Mouse (Mus musculus): ENCODE results near the gene Ttc16.

Gene Ttc16

DNA sequence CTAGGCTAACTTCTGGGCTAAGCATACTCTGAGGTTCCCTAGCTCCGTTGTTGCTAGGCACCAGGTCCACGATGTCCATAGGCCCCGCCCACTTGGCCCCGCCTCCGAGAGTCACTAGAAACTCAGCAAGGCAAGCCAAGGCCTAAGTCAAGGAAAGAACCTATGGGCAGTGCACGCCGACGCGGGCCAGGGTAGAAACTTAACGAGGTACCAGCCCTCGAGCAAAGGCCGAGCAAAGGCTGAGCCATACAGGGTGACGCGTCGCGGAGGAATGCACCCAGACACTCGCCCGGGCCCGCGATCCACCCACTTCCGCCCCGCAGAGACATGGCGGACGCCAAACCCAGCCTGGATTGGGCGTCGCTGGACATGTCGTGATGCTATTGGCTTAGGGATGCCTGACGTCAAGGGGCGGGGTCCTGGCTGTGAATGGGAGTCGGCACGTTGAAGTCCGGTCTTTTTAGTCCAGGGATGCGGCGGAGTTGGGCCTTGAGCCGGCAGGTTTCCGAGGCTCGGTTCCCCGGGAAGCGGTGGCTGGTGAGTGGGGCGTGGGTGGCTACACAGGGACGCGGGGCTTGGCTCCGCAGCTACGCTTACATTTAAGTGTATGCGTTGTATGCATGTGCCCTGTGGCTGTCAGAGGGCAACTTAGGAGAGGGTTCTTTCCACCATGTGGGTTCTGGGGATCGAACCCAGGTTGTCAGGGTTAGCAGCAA, at the start of gene Ttc16, which contains the start of gene Ptrh1:
Gene Ttc16 (minus strand): TSS at position 275 of the 716 bp plus-strand sequence.
Gene Ptrh1 (plus strand): TSS at position 428 of the 716 bp plus-strand sequence.
- peak; percentile 88 for DNase-seq (ENCODE audit: low read depth, low spot score)

DNA sequence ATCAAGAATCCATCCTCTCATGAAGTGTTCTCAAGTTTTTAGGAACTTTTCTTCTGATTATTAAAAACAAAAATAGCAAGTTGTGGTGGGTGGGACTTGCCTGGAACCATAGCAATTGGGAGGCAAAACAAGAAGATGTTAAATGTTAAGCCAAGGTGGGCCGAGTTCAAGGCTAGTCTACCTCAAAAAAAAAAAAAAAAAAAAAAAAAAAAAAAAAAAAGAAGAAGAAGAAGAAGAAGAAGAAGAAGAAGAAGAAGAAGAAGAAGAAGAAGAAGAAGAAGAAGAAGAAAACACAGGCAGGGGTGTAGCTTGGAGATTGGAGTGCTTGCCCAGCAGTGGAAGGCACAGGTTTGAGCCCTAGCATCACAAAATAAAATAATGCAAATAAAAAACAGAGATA, 49.3 kb upstream of the Ttc16 start:
- DNase-seq (ENCODE audit: low read depth, low spot score) = no peak

DNA sequence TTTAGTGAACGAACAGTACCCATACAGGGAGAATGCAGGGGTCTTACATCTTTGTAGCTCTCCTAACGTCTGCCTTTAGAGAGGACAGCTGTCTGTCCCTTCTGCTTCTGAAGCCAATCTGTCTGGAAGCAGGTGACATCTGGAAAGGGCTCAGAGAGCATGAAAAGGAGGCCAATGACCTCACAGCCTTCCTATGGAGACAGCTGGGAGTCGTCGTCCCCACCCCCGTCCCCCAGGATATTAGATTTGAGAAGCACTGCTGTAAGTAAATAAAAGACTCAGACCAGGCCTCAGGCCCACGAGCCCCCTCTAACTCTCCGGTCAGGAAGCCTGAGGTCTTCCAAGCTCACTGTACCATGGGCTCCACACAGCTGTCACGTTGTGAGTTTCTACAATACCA, 48.7 kb upstream of the Ttc16 start:
- no peak for DNase-seq (ENCODE audit: low read depth, low spot score)

DNA sequence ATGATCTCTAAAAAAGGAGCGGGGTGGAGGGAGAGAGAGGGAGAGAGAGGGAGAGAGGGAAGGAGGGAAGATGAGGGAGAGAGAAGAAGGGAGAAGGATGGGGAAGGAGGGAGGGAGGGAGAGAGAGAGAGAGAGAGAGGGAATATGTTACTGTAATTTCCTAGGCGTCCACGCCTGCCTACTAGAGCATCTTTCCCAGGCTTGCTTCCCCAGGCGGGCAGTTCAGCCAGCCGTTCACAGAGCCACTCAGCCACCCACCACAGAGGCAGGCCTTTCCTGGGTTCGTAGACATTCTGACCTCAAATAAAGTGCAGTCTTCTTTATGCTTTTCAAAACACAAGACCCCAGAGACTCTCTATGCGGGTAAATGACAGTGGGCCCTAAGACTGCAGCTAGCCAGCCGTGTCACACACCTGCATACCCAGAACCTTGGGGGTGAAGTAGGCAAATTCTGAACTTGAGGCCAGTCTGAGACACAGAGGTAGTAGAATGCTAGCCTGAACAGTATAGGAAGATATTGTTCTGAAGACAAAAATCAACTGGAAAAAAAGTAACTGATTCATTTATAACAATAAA, 48.2 kb upstream of the Ttc16 start:
- no peak for DNase-seq (ENCODE audit: low read depth, low spot score)

DNA sequence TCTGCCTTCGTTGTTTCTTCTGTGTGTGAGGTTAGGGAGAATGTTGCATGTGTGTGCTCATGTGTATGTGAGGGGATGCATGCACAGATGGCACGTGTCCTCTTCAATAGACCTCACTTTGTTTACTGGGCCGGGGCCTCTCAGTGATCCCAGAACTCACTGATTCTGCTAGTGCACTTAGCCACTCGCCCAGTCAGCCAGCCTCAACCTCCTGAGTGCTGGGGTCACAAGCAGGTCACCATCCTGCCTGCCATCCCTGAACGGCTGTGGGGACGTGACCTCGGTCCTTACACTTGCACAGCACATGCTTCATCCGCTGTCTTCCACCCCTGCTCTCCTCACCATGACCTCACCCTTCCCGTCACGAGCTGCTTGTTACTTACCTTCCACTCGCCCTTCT, 47.7 kb upstream of the Ttc16 start:
- no peak for DNase-seq (ENCODE audit: low read depth, low spot score)

DNA sequence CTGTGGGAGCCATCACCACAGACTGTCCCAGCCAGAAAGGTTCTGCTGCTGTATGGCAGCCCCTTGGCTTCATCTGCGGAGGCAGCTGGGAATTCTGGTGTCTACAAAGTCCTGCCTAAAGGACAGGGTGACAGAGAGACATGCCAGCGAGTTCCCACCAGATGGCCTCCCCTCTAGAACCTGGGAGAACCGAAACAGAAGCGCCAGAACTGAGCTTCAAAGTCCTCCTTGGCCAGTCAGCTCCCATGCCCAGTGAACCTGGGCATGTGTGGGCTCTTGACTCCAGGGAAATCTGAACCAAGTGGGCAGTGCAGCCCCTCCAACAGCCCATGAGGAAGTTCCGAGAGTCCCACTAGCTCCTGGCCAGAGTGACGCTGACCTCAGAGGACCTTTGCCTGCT, 47.2 kb upstream of the Ttc16 start:
- no peak for DNase-seq (ENCODE audit: low read depth, low spot score)

DNA sequence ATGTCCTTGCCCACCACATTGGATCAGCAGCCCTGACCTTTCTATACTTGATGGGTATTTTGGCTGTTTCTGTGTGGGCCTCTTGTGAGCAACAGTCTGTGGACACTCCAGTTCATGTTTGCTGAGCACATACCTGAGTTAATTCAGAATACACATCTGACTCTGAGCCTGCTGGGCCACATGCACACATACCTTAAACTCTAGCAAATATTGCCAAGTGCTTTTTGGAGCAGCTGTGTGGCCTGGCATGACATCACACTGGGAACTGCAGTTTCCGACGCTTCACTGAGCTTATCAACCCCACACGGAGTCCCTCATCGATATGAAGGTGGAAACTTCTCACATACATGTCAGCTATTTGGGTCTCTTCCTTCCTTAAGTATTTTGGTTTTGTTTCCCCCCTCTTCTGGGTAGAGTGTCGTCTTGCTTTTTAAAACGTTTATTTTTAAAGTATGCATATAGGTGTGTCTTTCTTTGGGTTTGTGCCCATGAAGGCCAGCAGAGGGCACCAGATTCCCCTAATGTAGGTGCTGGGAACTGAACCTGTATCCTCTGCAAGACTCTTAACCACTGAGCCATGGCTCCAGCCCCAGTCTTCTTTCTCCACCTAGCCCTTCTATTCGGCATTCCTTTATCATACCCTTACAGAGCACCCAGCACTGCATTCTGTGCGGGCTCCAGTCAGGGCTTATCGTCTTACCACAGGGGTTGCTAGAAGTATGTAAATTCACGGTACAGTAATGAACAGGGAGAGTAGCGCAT, 45.8 kb upstream of the Ttc16 start:
- no peak for DNase-seq (ENCODE audit: low read depth, low spot score)

DNA sequence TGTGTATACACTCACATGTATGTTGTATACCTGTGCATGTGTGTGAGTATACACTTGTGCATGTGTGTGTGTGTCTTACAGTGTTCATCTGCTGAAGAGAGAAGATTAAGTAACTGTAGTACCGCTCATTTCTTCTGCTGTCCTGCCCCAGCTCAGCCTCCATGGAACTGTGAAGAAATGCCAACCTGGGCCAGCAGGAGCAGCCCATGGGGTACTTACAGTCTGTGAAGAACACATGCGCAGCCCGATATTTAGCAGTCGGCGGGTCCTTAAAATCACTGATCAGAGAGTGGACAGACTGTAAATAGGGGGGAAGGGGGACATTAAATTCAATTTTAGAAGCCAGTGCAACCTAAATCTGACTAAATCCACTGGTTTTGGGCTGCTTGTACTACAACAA, 42.8 kb upstream of the Ttc16 start:
- no peak for DNase-seq (ENCODE audit: low read depth, low spot score)

DNA sequence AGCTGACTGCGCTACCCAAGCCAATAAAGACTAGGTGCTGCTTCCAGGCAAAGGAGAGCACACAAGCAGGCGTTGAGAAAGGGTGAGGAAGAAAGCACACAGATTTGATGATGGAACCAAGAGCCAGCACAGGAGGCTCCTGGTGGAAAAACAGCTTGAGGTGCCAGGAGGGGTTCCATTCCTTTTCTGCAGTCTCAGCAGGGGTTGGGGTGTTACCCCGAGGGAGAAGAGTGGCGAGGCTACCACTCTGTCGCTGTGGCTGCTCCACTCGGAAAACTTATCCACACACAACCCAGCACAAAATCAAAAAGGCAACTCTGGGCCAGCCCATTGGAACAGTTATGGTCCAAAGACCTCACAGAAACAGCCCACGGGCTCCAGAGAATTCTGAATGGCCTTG, 42.2 kb upstream of the Ttc16 start:
- DNase-seq (ENCODE audit: low read depth, low spot score) = no peak

DNA sequence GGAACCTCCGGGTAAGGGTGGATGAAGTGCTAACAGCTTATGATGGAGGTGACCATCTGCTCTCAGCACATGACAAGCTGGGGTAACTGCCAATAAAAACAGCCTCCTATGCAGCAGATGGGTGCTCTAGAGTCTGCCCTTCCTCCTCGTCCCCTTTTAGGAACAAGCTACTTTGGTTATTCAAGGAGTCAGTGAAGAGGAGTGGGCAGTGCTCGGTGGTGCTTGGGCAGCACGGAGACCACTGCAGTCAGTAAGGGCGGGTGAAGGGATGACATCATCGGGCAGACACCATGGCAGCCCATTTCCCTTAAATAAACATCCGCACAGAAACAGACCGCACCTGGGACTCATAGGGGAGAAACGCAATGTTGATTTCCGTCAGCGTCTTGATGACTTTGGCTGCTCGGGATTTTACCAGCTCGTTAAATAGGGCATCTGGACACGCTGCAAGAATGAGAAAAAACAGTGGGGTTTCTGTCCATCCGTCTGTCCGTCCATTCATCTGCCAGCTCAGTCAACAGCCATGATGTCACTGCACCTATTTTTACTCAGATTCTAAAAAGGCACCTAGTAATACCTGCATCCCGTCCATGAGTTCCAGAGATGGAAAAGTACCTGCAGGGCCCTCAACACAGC, 41.6 kb upstream of the Ttc16 start:
- no peak for DNase-seq (ENCODE audit: low read depth, low spot score)

DNA sequence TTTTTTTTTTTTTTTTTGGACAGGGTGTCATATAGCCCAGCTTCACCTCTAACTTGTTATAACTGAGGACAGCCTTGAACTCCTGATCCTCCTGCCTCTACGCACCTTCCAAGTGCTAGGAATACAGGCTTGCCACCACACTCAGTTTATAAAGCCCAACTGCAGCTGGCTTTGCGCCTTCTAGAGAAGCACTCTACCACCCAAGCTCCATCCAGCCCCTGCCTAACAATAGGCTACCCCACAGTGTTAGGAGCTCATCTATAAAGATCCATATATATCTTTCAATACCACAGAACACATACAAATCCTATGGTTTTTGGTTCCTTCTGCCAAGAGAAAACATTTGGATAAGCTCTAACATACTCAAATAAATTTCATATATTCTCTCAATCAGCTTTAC, 41.1 kb upstream of the Ttc16 start:
- DNase-seq (ENCODE audit: low read depth, low spot score) = no peak

DNA sequence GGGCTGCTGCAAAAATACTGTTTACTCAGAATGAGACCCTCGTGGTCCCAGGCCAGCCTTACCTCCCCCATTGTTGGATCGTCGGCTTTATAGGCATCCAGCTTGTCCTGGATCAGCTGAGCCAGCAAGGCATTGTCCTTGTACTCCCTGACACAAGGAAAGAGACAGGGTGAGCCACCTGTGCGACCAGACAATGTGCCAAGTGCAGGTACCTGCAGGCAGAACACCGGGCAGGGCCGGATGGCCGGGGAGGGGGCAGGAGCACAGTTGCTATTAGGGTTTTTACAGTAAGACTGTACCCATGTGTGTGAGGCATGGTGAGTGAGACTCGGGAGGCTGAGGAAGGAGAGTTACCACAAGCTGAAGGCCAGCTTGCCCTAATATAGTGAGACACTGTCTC, 36.5 kb upstream of the Ttc16 start:
- no peak for DNase-seq (ENCODE audit: low read depth, low spot score)

DNA sequence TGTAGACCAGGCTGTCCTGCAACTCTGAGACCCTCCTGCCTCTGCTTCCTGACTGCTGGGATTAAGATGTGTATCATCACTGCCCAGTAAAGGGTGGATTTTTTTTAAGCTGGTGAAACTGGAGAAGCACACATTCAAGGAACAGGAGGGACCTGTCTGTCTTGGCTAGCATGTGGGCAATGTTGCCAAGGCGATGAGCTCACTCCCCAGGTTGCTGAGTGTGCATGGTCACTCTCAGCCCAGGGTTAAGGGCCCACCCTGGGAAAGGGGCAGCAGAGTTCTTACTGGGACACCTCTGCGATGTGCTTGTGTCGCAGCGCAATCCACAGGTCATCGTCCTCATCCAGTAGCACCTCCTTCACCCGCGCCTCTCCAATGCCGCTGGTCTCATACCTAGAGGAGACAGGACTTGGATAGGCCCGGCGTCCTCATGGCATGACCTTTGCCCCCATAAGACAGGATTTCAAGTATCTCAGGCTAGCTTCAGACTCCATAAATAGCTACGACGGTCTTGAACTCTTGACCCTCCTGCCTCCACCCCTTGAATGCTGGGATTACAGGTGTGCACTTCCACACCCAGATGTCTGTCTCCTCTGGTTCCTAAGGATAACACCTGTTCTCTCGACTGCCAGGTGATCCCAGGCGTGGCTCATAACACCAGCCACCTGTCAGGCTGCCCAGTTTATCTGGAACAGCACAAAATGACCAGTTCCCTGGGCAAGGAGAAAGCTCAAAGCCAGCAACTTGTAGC, 33.6 kb upstream of the Ttc16 start:
- no peak for DNase-seq (ENCODE audit: low read depth, low spot score)

DNA sequence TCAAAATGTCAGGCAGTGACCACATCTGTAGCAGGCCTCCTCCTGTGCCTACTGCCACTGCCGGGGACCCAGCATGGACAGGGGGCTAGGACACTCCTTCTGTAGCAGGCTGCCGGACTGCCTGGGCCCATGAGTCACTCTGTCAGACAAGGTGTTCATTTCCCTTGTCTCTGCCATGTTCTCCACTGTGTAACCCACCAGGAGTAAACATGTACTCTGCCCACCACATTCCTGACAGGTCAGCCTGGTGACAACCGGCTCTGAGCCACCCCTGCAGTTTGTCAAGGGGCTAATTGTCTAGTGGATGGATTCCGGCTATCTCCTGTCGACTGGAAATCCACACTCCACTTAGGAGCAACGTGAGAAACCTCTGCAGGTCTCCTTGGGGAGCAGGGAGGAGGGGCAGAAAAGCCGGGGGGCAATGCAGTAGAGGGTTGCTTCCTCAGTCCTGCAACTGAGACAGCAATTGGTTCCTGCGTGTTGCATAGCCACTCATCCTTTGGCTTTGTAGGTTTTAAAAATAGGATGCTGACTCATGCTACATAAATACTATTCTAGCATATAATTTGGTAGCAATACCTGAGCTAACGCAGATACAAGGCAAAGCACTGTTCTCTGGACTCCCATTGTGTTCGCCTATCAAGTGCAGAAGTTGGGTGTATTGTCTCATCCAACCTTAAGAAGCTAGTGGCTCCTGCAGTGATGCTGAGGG, 23.0 kb upstream of the Ttc16 start:
- no peak for DNase-seq (ENCODE audit: low read depth, low spot score)

DNA sequence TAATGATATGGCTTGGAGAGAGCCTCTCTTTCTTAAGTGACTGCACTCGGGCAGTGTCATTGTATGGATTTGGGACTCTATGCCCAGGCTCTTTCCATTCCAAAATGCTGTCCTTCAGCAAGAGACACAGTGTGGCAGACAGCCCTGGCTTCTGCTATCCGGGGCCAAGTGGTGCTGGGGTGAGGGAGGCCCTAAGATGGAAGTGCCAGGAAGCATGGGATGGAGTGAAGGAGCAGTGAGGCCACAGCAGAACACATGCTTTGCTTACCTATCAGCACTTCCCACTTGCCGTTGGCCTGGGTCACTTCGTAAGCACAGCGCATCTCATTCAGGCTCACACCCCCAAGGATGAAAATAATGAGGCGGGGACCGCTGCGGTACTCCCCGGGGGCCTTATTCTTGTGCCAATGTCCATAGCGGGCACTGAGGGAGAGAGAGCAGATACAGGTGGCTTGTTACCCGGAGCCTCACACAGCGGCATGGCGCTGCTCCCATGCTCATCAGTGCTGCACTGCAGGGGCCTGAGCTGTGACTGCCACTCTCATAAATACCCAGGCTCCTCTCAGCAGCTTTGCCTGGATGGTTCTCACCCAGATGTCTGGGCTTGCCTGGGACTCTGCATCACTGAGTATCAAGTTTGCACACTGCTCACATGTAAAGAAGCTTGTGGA, 20.4 kb upstream of the Ttc16 start:
- no peak for DNase-seq (ENCODE audit: low read depth, low spot score)

DNA sequence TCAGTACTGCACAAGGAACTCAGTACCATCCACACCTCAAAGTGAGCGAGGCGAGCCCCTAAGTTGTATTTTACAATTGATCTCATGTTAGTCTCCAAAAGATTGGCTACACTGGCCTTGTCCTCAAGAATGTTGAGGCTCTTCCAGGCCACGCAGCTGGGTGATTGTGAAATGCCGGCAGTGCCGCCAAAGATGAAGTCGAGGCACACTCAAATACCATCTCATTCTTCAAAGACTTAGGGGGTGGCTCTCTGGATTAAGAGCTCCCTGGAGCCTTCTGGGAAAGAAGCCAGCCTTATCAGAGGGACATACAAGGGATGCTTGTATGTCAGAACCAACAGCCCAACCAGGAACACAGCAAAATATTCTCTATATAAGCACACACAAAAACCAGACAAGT, 15.9 kb upstream of the Ttc16 start:
- DNase-seq (ENCODE audit: low read depth, low spot score) = no peak

DNA sequence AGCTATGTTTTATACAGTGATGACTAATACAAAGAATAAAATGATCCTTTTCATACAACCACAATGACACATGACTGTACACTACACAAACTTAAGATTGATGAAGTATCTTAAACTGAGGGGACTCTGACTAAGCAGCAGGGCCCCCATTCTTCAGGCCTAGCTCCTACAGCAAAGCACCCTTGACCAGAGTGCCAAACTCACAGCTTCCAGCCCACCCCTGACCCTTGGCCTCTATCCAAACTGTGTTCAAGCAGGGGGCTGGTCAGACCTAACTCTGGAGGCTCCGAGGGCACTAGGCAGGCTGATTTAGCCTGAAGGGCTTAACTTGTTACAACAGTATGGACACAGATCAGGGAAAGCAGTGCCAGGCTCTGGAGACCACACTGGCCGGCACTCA, 13.1 kb upstream of the Ttc16 start:
- no peak for DNase-seq (ENCODE audit: low read depth, low spot score)

DNA sequence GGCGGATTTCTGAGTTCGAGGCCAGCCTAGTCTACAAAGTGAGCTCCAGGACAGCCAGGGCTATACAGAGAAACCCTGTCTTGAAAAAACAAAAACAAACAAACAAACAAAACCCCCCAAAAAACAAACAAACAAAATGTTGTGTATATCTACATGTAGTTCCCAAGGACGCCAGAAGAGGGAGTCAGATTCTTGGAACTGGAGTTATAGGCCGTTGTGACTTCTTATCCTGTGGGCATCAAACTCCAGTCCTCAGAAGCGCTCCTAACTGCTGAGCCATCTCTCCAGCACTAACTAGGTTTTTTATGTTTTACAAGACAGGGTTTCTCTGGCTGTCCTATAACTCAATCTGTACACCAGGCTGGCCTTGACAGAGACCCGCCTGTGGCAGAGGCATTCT, 11.7 kb upstream of the Ttc16 start:
- DNase-seq (ENCODE audit: low read depth, low spot score) = no peak

DNA sequence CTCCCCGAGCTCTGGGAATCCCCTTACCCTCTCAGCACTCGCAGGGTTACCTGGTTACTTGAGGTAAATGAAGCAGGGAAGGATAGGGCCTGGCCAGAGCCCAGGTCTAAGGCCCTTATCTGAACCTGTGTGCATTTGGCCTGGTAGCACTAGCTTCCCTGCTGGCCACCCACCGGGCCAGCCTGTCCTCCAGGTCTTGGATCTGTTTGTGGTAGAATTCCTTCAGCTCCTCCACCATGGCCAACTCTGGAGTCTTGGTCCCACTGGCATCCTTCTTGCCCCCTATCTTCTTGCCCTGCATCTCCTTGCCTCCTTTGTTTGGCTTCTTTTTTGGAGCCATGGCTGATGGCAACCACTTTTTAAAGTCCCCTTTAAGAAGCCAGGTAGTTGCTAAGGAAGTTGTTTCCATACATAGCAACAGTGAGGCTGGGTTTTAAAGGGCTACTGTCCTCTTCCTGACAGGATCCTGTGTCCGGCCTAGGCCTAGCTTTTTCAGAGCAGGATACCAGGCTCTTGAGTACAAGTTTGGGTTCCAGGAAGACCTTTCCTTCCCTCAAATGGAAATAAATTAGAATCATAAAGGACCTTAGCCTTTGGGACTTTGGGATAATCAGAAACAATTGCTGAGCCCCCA, 8.7 kb upstream of the Ttc16 start, which contains the start of gene Cfap157:
Gene Cfap157 (minus strand): TSS at position 381 of the 634 bp plus-strand sequence.
- no peak for DNase-seq (ENCODE audit: low read depth, low spot score)

DNA sequence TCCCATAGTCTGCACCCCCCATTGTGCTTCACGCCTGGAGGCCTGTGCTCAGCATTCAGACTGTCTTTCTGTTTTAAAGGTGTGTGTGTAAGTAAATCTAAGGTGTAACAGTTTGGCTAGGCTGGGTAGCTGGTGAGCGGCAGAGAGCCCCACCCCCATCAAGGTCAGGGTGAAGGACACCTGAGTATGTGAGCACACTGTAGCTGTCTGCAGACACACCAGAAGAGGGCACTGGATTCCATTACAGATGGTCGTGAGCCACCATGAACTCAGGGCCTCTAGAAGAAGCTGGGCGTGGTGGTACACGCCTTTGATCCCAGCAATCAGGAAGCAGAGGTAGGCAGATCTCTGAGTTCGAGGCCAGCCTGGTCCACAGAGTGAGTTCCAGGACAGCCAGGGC, 6.3 kb upstream of the Ttc16 start:
- DNase-seq (ENCODE audit: low read depth, low spot score) = no peak

Measured in retina, adult 2 months (tissue).